Mouse (Mus musculus) limb, embryonic 10.5 days (tissue): ENCODE data around the gene Mtch2. TPM values are rescaled to one million over a fixed set of nuclear protein-coding genes. Genes with fewer than 3 reads are reported as not detected.

ENCODE experiments used
- DNase-seq: peaks from one replicate; pipeline ENCODE4 v3.0.0-alpha.2; 2017; ENCODE audit warnings: low spot score
- H3K27ac ChIP-seq: fragments of 300-500 bp; sonication (generic); 2 replicates; pipeline ENCODE4 v1.5.1; 2016; ENCODE audit warnings: mild to moderate bottlenecking
- H3K27me3 ChIP-seq: fragments of 300-500 bp; sonication (generic); 2 replicates; pipeline ENCODE4 v1.6.1; 2016; ENCODE audit warnings: low read depth, mild to moderate bottlenecking; ENCODE audit not compliant: poor library complexity, severe bottlenecking
- H3K36me3 ChIP-seq: fragments of 300-500 bp; sonication (generic); 2 replicates; pipeline ENCODE4 v1.6.1; 2016; ENCODE audit warnings: mild to moderate bottlenecking, moderate library complexity
- H3K4me1 ChIP-seq: fragments of 300-500 bp; sonication (generic); 2 replicates; pipeline ENCODE4 v1.6.1; 2016
- H3K4me3 ChIP-seq: fragments of 300-500 bp; sonication (generic); 2 replicates; pipeline ENCODE4 v1.5.1; 2016; ENCODE audit warnings: mild to moderate bottlenecking, moderate library complexity
- H3K9me3 ChIP-seq: fragments of 300-500 bp; sonication (generic); replicated peaks from 2 replicates; pipeline ENCODE4 v1.6.1; 2016; ENCODE audit warnings: mild to moderate bottlenecking
- WGBS: fragments of 180-500 bp; shearing (Covaris S2); methylation state at CpG from one replicate; pipeline ENCODE4 v1.1.7; 2016; 5-methylcytosine and 5-hydroxymethylcytosine counted together
- polyA plus RNA-seq: library from polyadenylated mRNA; unstranded; fragments of >200 nt; fragmentation: Nextera tagmentation; extraction: Ambion mirVana; gene quantifications from 2 replicates; pipeline ENCODE4 v1.2.1, GENCODE M21; 2016

Gene Mtch2
- polyA plus RNA-seq, 1 experiment from 2014 or later: 217 TPM

DNA sequence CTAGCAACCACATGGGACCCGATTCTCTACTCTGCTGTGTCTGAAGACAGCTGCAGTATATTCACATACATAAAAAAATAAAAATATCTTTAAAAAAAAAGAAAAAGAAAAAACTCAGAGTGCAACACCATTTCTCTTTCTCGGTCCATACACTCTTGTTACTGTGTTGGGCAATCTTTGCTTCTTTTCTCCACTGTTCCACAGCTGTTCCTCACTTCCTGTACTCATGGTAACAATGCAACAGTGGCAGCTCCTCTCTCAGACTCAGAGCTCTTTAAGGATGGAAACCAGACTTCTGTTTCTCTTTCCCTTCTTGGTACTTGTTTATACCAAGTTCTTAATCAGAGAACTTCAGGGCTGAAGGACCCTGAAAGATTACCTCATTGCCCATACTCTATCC, 56.4 kb downstream of the Mtch2 start:
- H3K4me3 ChIP-seq: peak overlapping the region; percentile 82
- H3K27ac ChIP-seq: peak overlapping the region; percentile 94; the same call in 1 of the 2 replicates
- 88% methylated on average over 2 of the region's 2 CpGs for WGBS
- H3K27me3 ChIP-seq: no peaks in the 10 kb centered on the region
- no peaks in the 10 kb centered on the region for H3K9me3 ChIP-seq
- DNase-seq: no peak
- H3K36me3 ChIP-seq: peaks cover 71% of the 10 kb centered on the region
- H3K4me1 ChIP-seq: peaks cover 21% of the 10 kb centered on the region

DNA sequence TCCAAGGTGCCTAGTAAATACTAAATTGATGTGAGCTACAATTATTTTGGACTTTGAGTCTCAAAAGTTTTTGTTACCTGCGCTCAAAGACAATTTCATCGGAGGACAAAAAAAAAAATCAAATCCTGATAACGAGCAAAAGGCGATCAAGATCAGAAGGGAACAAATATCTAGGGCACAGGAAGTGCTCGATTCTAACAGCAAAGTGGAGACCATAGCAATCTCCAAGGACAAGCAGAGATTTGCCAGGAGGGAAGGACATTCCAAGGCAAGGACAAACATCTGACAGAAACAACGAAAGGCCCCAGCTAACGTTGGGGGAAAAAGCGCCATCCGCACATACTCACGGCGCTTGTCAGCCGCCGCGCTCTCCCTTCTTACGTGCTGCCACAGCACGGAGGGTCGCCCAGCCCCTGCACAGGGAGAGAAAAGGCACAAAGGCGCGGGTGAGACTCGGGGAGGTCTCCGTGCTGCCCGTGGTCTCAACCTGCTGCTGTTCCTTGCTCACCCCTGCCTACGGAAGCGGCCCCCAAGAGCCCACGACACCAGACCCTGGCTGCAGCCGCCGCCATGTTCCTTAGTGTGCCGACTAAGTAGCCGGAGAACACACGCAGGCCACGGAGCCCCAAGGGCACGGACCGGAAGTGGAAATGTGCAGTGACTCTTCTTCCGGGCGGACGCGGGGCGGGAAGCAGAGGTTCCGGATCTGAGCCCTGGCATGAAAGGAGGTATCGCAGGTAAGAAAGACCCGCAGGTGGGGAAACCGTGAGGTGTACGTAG, 57.3 kb downstream of the Mtch2 start, which contains the start of the genes Kbtbd4 and Ndufs3:
Gene Kbtbd4 (plus strand): TSS at position 665 of the 780 bp plus-strand sequence.
Gene Ndufs3 (minus strand): TSS at position 752 of the 780 bp plus-strand sequence.
- H3K36me3 ChIP-seq: peaks cover 71% of the 10 kb centered on the region
- H3K9me3 ChIP-seq: no peaks in the 10 kb centered on the region
- H3K4me1 ChIP-seq: peaks cover 21% of the 10 kb centered on the region
- peak; percentile 96 for DNase-seq
- no peaks in the 10 kb centered on the region for H3K27me3 ChIP-seq
- H3K27ac ChIP-seq: peak within 1 kb of the TSS; percentile 94
- WGBS: under 1% methylated on average over 43 of the region's 43 CpGs
- peak within 1 kb of the TSS; percentile 82 for H3K4me3 ChIP-seq

DNA sequence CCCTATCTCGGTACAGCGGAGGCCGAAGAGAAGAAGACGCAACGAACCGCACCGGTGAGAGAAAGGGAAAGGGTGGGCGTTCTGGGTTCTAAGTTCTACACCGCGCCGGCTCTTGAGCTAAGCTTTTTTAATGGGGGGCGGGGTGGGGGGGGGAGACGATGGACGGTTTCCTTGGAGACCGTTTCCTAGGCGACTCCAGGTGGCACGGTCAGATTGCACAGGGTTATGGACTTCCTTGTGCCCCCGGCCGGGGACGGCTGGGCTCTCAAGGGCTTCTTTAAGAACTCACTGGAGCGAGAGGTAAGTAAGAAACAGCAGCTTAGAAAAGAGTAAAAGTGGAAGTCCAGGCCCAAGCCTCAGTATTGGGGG, 57.9 kb downstream of the Mtch2 start:
- Histone ChIP-seq H3K4me1 (peaks cover 21% of the 10 kb centered on the region), H3K4me3 (peak overlapping the region; percentile 82), H3K27ac (peak overlapping the region; percentile 94), H3K9me3 (no peaks in the 10 kb centered on the region), H3K27me3 (no peaks in the 10 kb centered on the region), H3K36me3 (peaks cover 71% of the 10 kb centered on the region)
- no peak for DNase-seq
- under 1% methylated on average over 21 of the region's 21 CpGs for WGBS

DNA sequence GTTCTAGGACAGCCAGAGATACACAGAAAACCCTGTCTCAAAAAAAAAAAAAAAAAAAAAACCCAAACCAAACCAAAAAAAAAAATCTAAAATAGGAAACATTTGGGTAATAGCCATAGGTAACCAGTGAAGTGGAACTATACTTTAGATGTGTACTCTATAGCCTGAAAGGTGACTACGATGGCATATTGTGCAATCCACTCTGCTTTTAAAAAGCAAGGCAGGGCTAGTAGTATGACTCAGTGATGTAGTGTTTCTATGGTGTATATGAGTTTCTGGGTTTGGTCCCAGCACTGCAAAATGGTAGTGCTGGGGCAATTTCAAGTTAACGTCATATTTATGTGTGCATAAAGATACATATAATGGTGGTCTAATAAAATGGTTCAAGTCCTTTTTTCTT, 59.8 kb downstream of the Mtch2 start:
- WGBS: 94% methylated on average over 2 of the region's 2 CpGs
- no peaks in the 10 kb centered on the region for H3K27me3 ChIP-seq
- no peaks in the 10 kb centered on the region for H3K9me3 ChIP-seq
- H3K36me3 ChIP-seq: peaks cover 73% of the 10 kb centered on the region
- DNase-seq: no peak
- peaks cover 21% of the 10 kb centered on the region for H3K4me1 ChIP-seq
- H3K27ac ChIP-seq: no peak overlapping the region
- H3K4me3 ChIP-seq: no peak overlapping the region

DNA sequence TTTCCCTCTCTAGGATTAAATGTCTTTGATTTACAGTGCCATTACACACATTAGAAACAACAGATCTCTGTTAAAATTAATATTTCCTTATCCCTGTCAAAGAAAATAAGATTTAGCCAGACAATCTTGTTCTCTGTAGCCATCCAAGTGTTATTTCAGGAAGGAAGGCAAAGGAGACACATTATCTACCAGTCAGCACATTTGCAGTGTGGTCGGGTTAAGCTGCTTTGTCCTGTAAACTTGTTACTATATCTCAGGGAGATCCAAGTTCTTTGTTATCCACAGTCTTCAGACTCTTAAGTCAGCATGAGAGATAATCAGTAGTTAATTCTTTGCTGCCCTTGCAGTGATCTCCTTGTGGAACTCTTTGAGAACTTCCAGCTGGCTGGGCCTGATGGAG, 63.9 kb downstream of the Mtch2 start:
- no peak overlapping the region for H3K4me3 ChIP-seq
- 90% methylated on average over 1 of the region's 1 CpGs for WGBS
- no peaks in the 10 kb centered on the region for H3K27me3 ChIP-seq
- no peak for DNase-seq
- H3K36me3 ChIP-seq: peaks cover 95% of the 10 kb centered on the region
- no peak overlapping the region for H3K27ac ChIP-seq
- H3K9me3 ChIP-seq: no peaks in the 10 kb centered on the region
- H3K4me1 ChIP-seq: peaks cover 13% of the 10 kb centered on the region

DNA sequence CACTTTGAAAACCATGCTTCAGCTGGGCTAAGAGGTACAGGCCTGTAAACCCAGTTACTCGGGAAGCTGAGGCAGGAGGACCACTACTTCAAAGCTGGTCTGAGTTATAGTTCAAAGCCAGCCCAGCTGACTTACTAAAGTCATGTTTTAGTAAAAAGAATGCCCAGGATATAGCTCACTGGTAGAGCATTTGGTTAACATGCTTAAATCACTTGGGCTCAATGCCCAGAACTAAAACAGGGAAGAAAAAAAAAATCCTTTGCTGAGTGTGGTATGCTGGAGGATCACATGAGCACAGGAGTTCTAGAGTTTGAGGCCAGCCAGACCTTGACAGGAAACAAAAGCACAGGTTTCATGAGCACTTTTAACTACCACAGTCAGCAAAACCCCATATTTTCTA, 64.7 kb downstream of the Mtch2 start:
- 89% methylated on average over 1 of the region's 1 CpGs for WGBS
- DNase-seq: no peak
- H3K36me3 ChIP-seq: peaks cover 90% of the 10 kb centered on the region

DNA sequence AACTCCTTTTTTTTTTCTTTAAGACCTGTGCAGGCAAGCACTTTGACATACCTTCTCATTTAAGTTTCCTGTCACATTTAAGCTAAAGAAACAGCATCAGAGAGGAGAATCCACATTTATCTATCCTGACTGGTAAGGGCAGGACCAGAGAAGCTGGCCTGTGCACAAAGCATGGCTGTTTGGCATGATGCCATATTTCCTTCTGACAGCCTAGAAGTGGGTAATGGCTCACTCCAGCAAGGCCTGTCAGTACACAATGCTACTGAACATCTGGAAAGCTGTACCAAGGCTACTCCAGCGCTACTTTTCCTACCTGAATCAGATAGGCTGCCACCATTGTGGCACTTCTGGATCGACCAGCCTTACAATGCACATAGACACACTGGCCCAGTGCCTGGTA, 66.7 kb downstream of the Mtch2 start:
- Histone ChIP-seq H3K9me3 (no peaks in the 10 kb centered on the region), H3K4me3 (no peak overlapping the region), H3K36me3 (peaks cover 70% of the 10 kb centered on the region), H3K27ac (no peak overlapping the region), H3K4me1 (peaks cover 29% of the 10 kb centered on the region), H3K27me3 (no peaks in the 10 kb centered on the region)
- 94% methylated on average over 2 of the region's 2 CpGs for WGBS
- no peak for DNase-seq

More for the DNA sequence above, 64.7 kb downstream of the Mtch2 start:
- Histone ChIP-seq H3K9me3 (no peaks in the 10 kb centered on the region), H3K27me3 (no peaks in the 10 kb centered on the region), H3K27ac (no peak overlapping the region), H3K4me1 (peaks cover 18% of the 10 kb centered on the region), H3K4me3 (no peak overlapping the region)

DNA sequence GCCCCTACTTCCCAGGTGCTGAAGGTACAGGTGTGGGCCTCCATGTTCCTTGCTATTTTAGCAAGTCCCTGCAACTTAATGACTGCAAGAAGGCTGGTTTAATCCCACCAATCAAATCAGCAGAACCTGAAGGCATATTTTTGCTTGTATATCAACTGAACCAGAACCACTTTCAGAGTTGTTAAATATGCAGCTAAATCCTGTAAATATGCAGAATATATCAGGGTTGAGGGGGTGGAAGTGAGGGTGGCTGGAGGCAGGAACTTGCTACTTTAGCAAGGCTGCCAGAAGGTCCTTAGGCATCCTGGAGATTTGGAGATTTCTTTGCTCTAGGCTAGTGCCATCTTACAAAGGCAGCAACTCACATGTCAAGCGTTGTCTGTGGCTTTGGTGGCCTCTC, 68.6 kb downstream of the Mtch2 start:
- H3K4me1 ChIP-seq: peaks cover 29% of the 10 kb centered on the region
- 87% methylated on average over 1 of the region's 1 CpGs for WGBS
- no peaks in the 10 kb centered on the region for H3K27me3 ChIP-seq
- no peaks in the 10 kb centered on the region for H3K9me3 ChIP-seq
- no peak overlapping the region for H3K27ac ChIP-seq
- no peak for DNase-seq
- H3K4me3 ChIP-seq: no peak overlapping the region
- H3K36me3 ChIP-seq: peaks cover 52% of the 10 kb centered on the region

Other genes with a start within 250 kb of the Mtch2 start
- 70.8 and 79.1 TPM in 2 replicates for gene Nup160, start 169.9 kb upstream of the Mtch2 start, polyA plus RNA-seq
- 106 and 125 TPM in 2 replicates for gene Fnbp4, start 101.8 kb upstream of the Mtch2 start, polyA plus RNA-seq
- 0.33 and 0.36 TPM in 2 replicates for gene Agbl2, start 64.4 kb upstream of the Mtch2 start, polyA plus RNA-seq
- 3.2 and 5.5 TPM in 2 replicates for gene C1qtnf4, start 38.7 kb downstream of the Mtch2 start, polyA plus RNA-seq
- gene Kbtbd4, start 57.6 kb downstream of the Mtch2 start, polyA plus RNA-seq: 52.0 and 63.6 TPM in 2 replicates
- gene Ndufs3, start 57.7 kb downstream of the Mtch2 start, polyA plus RNA-seq: 216 and 220 TPM in 2 replicates
- gene Celf1, start 93.2 kb downstream of the Mtch2 start, polyA plus RNA-seq: 139 and 150 TPM in 2 replicates
- gene Rapsn, start 188.5 kb downstream of the Mtch2 start, polyA plus RNA-seq: 0.30 and 1.4 TPM in 2 replicates
- 359 and 373 TPM in 2 replicates for gene Psmc3, start 206.9 kb downstream of the Mtch2 start, polyA plus RNA-seq
- 18.1 and 31.6 TPM in 2 replicates for gene Slc39a13, start 223.3 kb downstream of the Mtch2 start, polyA plus RNA-seq
- 2.0 and 2.6 TPM in 2 replicates for gene Spi1, start 235.2 kb downstream of the Mtch2 start, polyA plus RNA-seq